Mouse (Mus musculus): ENCODE measurements around the gene Stradb. TPM values are rescaled to one million over a fixed set of nuclear protein-coding genes. Genes with fewer than 3 reads are reported as not detected.

The Stradb gene
- 22.6 and 24.5 TPM in 2 replicates for polyA plus RNA-seq (2015; fragmentation: Nextera tagmentation; extraction: Ambion mirVana)

DNA sequence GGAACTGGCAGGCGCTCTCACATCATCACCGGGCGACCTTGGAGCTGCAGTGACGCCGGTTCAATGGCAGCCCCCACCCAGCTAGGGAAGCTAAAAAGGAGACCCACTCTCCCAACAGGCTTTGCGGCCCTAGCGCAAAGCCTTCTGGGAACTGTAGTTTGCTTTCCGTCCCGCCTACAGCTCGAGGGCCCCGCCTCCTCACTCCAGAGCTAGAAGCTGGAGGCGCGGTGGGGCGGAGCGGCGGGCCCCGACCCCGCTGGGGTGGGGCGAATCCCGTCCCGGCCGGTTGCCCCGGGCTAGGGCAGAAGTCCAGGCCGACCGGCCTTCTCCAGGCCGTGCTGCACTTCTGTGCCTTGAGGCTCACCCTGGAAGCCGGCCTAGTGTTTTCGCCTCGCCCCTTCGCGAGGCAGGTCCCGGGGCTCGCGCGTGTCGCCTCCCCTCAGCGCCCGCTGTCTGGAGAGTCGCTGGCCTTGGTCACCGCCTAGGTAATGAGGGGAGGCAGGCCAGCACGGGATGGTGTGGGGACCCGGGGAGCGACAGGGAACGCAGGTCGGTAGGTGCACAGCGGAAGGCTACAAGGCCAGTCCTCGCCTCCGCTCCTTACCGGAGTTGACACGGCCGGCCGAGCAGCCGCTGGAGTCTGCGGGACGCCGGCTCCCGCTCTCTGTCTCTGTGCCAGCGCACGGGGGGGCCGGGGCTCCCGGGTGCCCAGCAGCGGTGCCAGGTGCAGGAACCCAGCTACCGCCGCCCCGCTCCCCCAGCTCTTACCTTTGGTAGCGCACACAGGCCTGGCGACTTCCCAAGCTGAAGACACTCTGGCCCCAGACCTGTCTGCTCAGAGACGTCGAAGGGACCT lies at the start of gene Stradb, which contains the start of gene Trak2:
Gene Stradb, plus strand, starts transcription at position 157 of the 856 bp plus-strand sequence.
Gene Trak2, minus strand, starts transcription at position 65 of the 856 bp plus-strand sequence.
- Histone ChIP-seq H3K4me1 (peaks cover 9% of the 10 kb centered on the region), H3K4me2 (peak within 1 kb of the TSS; percentile 80), H3K27me3 (no peaks in the 10 kb centered on the region), H3K4me3 (peak within 1 kb of the TSS; percentile 73), H3K9me3 (no peaks in the 10 kb centered on the region), H3K9ac (peak within 1 kb of the TSS; percentile 81), H3K36me3 (no peaks in the 10 kb centered on the region), H3K27ac (peak within 1 kb of the TSS; percentile 77)
- ATAC-seq (ENCODE audit: insufficient number of reproducible peaks, low FRiP score, low TSS enrichment, low read depth), result peak; percentile 95
- WGBS, result under 1% methylated on average over 69 of the region's 69 CpGs

DNA sequence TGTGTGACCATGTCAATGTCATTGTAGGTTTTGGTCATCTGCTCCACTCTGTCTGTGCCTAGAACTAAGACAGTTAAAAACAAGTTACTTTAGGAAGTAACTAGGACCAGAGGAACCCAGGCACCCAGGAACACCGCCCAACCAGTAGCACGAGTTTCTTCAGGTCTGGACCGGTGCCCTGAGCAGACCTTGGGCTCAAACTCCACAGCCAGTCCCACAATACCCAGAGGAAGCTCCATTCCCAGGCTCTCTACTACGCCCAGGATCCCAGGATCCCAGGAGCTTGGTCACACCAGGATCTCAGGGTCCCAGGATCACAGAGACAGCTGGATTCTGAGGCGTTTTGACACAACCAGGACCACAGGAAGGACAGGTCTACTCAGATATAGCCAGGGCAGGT lies 46.7 kb upstream of the Stradb start:
- H3K27me3 ChIP-seq, result no peaks in the 10 kb centered on the region
- H3K36me3 ChIP-seq, result peaks cover 14% of the 10 kb centered on the region
- no peaks in the 10 kb centered on the region for H3K4me1 ChIP-seq
- WGBS, result 93% methylated on average over 5 of the region's 5 CpGs
- no peak overlapping the region for H3K9ac ChIP-seq
- no peak overlapping the region for H3K27ac ChIP-seq
- H3K4me2 ChIP-seq, result no peak overlapping the region
- no peaks in the 10 kb centered on the region for H3K9me3 ChIP-seq
- H3K4me3 ChIP-seq, result no peak overlapping the region
- ATAC-seq (ENCODE audit: insufficient number of reproducible peaks, low FRiP score, low TSS enrichment, low read depth), result no peak

DNA sequence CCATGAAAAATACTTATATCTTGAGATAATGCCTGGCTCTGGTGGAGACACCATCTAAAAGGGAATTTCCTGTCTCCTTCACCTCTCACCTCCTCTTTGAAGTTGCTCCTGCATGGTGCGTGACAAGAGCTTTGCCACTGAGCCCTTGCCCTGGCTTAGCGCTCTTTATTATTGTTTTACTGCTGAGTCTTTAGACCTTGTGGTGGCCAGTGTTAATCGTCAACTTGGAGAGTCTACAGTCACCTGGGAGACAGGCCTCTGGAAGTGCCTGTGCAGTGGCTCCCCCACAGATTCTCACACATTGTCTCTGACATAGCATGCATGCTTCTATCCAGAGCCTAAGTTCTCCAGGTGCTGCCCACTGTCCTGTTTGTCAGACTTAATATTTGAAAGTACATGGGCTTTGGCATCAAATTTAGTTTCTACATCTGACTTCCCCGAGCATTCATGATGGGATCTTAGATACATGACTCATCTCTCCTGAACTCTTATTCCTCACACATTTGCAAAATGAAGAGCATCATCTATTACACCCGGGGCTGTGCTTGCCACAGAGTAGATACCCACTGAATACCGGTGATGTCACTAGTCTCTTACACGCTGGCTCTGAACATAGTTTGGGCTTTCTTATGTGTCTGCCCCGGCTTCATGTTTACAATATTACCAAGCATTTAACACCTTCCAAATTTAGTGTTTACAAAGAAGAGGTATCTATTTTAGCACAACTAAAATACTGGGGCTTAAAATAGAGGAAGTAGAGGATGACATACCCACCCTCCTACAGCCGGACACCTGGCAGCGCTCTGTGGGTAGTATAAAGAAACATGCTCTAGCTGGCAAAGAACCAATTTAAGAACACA lies 36.3 kb upstream of the Stradb start:
- H3K9me3 ChIP-seq, result no peaks in the 10 kb centered on the region
- H3K36me3 ChIP-seq, result 0 out of 2 replicates have a peak, but pooled peaks cover 6% of the 10 kb centered on the region
- no peak overlapping the region for H3K4me2 ChIP-seq
- ATAC-seq (ENCODE audit: insufficient number of reproducible peaks, low FRiP score, low TSS enrichment, low read depth), result no peak
- 87% methylated on average over 10 of the region's 10 CpGs for whole genome bisulfite sequencing
- no peak overlapping the region for H3K27ac ChIP-seq
- H3K27me3 ChIP-seq, result no peaks in the 10 kb centered on the region
- H3K4me1 ChIP-seq, result no peaks in the 10 kb centered on the region
- no peak overlapping the region for H3K4me3 ChIP-seq
- no peak overlapping the region for H3K9ac ChIP-seq

DNA sequence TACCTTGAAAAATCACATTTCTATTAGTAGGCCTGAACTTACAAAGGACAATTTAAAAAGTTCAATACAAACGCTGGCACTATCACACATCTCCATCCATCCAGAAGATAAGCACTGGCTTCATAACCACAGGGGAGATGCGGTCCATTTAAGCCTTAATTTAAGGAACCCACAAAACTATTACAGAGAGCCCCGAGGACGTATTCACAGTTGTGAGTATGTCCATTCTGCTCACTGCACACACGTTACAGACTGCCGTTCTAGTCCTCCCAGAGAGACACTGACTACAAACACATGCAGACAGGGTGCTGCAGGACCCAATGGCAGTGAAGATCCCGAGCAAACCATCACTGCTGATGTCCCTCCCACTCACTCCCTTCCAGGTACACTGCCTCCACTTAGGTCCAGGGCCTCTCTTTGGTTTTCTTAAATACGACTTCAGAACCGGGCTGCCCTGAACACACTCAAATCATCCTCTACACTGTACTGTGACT lies 35.7 kb upstream of the Stradb start:
- no peaks in the 10 kb centered on the region for H3K27me3 ChIP-seq
- WGBS, result 92% methylated on average over 9 of the region's 9 CpGs
- no peaks in the 10 kb centered on the region for H3K9me3 ChIP-seq
- no peak for ATAC-seq (ENCODE audit: insufficient number of reproducible peaks, low FRiP score, low TSS enrichment, low read depth)
- no peak overlapping the region for H3K9ac ChIP-seq
- no peak overlapping the region for H3K4me2 ChIP-seq
- no peak overlapping the region for H3K27ac ChIP-seq
- no peaks in the 10 kb centered on the region for H3K4me1 ChIP-seq
- 0 out of 2 replicates have a peak, but pooled peaks cover 6% of the 10 kb centered on the region for H3K36me3 ChIP-seq
- no peak overlapping the region for H3K4me3 ChIP-seq

DNA sequence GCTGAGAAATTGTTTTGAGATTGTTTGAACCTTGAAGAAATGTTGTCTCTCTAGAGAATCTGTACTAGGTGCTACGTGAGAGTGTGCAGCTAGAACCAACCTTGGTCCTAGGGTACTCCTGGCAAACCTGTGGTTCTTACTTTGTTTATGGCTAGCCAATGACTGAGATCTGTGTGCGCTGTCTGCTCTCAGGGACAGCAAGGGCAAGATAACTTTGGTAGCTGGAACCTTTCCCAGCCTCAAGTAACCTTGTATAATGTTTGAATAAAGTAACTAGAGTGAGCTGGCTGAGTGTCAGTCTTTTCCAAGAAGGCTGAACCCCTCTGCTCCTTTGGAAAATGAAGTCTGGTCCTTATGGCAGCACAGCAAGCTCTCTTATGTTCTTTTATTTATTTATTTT lies 27.8 kb upstream of the Stradb start:
- no peak overlapping the region for H3K4me3 ChIP-seq
- no peak overlapping the region for H3K9ac ChIP-seq
- H3K4me2 ChIP-seq, result no peak overlapping the region
- no peak for ATAC-seq (ENCODE audit: insufficient number of reproducible peaks, low FRiP score, low TSS enrichment, low read depth)
- no peaks in the 10 kb centered on the region for H3K27me3 ChIP-seq
- WGBS, result 100% methylated on average over 2 of the region's 2 CpGs
- H3K36me3 ChIP-seq, result peaks cover 16% of the 10 kb centered on the region
- H3K27ac ChIP-seq, result no peak overlapping the region
- no peaks in the 10 kb centered on the region for H3K9me3 ChIP-seq
- no peaks in the 10 kb centered on the region for H3K4me1 ChIP-seq

DNA sequence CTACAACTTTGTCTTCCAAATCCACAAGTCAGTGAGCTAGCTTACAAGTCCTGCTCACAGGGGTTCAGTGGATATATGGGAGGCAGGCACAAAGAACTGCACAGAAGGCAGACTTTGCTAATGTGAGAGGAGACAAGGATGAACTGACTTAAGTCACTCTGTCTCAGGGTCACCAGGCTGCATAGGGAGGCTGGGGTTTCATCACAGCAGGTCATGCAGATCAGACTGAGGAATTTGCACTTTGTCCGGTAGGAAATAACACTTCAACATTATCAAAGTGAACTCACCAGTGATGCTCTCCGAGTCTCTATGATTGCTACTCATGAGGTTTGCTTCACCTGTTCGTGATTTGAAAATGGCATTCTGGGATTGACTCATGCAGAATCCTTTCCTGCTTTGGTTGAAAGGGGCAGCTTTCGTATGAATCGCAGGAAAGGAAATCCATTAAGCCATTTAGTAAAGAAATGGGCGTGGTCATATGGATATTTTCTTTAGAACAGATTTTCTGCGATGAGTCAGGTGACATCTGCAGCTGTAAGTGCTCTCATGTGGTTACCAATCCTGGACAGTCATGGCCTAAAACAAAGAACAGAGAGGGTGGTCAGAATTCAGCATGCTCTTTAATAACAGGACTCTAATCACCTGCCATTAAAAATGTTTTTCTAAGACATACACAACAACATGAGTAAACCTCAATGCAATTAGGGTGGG lies 27.2 kb upstream of the Stradb start:
- 90% methylated on average over 7 of the region's 7 CpGs for WGBS
- Histone ChIP-seq H3K27me3 (no peaks in the 10 kb centered on the region), H3K4me3 (no peak overlapping the region), H3K4me1 (0 out of 2 replicates have a peak, but pooled peaks cover 2% of the 10 kb centered on the region), H3K9ac (no peak overlapping the region), H3K4me2 (no peak overlapping the region), H3K9me3 (no peaks in the 10 kb centered on the region), H3K36me3 (peaks cover 14% of the 10 kb centered on the region), H3K27ac (no peak overlapping the region)
- ATAC-seq (ENCODE audit: insufficient number of reproducible peaks, low FRiP score, low TSS enrichment, low read depth), result no peak

DNA sequence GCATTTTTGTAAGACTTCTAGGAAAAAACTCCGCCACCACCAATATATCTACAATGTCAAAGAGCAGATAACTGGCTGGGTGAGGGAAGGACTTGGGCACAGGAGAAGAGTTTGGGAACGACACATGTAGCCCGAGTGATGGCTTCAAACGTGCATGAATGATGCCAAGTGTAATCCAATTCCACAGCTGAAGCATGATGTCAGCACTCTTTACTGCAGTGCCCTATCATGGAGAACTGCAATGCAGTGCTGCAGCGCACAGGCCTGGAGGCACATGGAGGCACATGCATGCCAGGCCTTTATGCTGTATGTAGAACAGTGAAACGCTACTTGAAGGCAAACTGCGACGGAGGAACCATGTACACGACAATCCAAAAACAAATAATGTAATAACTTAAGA lies 26.6 kb upstream of the Stradb start:
- 86% methylated on average over 9 of the region's 9 CpGs for WGBS
- no peak overlapping the region for H3K27ac ChIP-seq
- H3K36me3 ChIP-seq, result peaks cover 14% of the 10 kb centered on the region
- H3K4me2 ChIP-seq, result no peak overlapping the region
- no peak overlapping the region for H3K9ac ChIP-seq
- no peaks in the 10 kb centered on the region for H3K27me3 ChIP-seq
- H3K9me3 ChIP-seq, result no peaks in the 10 kb centered on the region
- ATAC-seq (ENCODE audit: insufficient number of reproducible peaks, low FRiP score, low TSS enrichment, low read depth), result no peak
- H3K4me1 ChIP-seq, result peaks cover 5% of the 10 kb centered on the region; the same call in 1 of the 2 replicates
- H3K4me3 ChIP-seq, result no peak overlapping the region

DNA sequence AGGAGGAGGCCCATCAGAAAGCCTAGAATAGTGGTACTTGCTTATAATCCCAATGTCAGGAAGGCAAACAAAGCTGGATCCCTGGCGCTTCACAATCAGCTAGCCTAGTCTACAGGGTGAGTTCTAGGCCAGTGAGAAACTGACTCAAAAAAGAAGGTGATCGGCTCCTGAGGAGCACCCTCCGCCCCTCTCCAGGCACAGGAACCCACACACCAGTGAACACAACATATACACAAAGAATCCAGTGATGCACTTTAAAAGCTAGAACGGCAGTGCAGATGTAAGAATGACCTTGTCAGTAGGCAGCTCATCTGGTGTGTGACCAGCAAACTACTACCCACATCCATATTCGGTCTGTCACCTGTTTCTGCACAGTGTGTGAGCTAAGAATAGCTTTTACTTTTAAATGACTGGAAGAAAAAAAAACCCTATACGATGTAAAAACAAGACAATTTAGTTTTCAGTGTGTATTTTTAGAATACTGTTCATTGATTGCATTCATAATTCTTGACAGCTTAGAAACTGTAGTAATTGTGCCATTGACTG lies 23.7 kb upstream of the Stradb start:
- WGBS, result 84% methylated on average over 6 of the region's 6 CpGs

DNA sequence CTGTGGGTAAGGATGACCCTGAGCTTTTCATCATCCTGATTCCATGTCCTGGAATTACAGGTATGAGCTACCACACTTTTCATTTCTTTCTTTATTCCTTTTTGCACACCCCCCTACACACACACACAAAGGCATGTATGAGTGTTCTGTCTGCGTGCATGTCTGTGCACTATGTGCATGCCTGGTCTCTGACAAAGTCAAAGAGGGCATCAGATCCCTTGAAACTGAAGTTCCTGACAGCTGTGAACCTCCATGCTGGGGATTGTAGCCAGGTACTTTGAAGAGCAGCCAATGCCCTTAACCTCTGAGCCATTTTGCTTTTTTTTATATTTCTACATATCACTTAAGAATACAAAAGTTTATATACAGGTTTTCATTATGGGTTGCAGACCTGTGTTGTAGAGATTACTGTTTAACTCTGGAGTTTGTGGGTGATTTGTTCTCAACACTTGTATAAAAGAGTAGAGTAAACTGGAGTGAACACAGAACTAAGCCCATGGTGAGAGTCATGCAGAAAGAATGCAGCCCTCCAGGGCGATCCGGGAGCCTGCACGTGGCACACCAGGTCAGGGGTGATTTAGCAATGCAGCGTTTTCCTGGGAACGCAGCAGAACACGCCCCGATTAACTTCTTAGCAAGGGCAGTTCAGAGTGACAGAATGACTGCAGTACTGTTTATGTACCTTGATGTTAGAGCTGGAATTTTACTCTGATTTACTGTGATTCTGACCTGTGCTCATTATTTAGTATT lies 22.2 kb upstream of the Stradb start:
- no peak for ATAC-seq (ENCODE audit: insufficient number of reproducible peaks, low FRiP score, low TSS enrichment, low read depth)
- Histone ChIP-seq H3K36me3 (0 out of 2 replicates have a peak, but pooled peaks cover under 1% of the 10 kb centered on the region), H3K4me2 (no peak overlapping the region)

More for the DNA sequence above, 23.7 kb upstream of the Stradb start:
- peaks cover 14% of the 10 kb centered on the region for H3K36me3 ChIP-seq
- H3K9ac ChIP-seq, result no peak overlapping the region
- no peak overlapping the region for H3K4me2 ChIP-seq
- peaks cover 16% of the 10 kb centered on the region for H3K4me1 ChIP-seq
- no peak overlapping the region for H3K27ac ChIP-seq
- no peaks in the 10 kb centered on the region for H3K27me3 ChIP-seq
- ATAC-seq (ENCODE audit: insufficient number of reproducible peaks, low FRiP score, low TSS enrichment, low read depth), result no peak
- H3K9me3 ChIP-seq, result no peaks in the 10 kb centered on the region
- H3K4me3 ChIP-seq, result no peak overlapping the region

DNA sequence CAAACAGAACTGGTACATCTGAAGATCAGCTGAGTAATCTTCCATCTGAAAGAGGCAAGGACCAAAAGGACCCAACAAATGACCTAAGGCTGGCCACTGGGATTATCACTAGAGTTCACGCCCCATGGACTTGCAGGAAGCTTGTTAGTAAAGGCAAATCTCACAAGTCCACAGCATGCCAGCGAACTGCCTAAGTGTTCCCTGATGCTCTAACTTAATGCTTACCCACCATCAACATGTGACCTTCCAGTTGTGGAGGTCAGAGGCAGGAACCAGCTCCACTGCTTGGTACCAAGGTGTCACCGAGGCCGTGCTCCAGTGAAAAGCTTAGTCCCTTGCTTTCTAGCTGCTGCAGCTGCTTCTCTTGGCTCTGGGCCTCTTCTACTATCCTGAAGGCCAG lies 21.5 kb upstream of the Stradb start:
- Histone ChIP-seq H3K4me1 (peaks cover 16% of the 10 kb centered on the region), H3K27ac (no peak overlapping the region), H3K9me3 (no peaks in the 10 kb centered on the region), H3K9ac (no peak overlapping the region), H3K4me3 (no peak overlapping the region), H3K36me3 (no peaks in the 10 kb centered on the region), H3K4me2 (no peak overlapping the region), H3K27me3 (no peaks in the 10 kb centered on the region)
- 67% methylated on average over 4 of the region's 4 CpGs for WGBS
- no peak for ATAC-seq (ENCODE audit: insufficient number of reproducible peaks, low FRiP score, low TSS enrichment, low read depth)

More for the DNA sequence above, 22.2 kb upstream of the Stradb start:
- no peak overlapping the region for H3K27ac ChIP-seq
- peaks cover 16% of the 10 kb centered on the region for H3K4me1 ChIP-seq
- no peak overlapping the region for H3K9ac ChIP-seq
- no peaks in the 10 kb centered on the region for H3K27me3 ChIP-seq
- H3K9me3 ChIP-seq, result no peaks in the 10 kb centered on the region
- H3K4me3 ChIP-seq, result no peak overlapping the region
- WGBS, result 14% methylated on average over 8 of the region's 8 CpGs
